Mouse (Mus musculus): ENCODE data around the gene Gm7876. TPM values are rescaled to one million over a fixed set of nuclear protein-coding genes. Genes with fewer than 3 reads are reported as not detected.
"Not testable (repeated sequence)": the region's sequence is repeated elsewhere in the genome, so short reads cannot be mapped to it uniquely, and the experiment has no call there.

Gm7876 gene
- not detected in 2 replicates for polyA plus RNA-seq (2015; fragmentation: Nextera tagmentation; extraction: Ambion mirVana)

DNA sequence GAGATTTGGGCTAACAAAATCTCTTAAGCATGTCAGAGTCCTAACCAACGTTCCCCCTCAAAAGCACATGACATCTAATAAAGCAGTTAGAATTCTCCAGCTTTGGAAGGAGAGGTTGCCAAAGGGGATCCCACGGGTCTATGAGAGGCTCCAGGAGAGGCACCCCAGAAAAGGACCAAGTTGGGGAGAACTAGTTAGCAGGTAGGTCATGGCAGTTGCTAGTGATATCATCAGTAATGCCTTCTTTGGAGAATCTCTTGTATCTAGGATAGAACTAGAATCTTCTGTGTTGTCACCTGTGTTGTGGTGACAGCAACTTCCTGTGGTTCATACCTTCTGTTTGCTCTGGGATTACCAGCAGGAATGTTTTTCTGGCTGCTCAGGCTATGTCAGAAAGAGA, at the start of gene Gm7876:
Gm7876 (plus strand) TSS at position 301 of the 400 bp plus-strand sequence.
- not testable (repeated sequence) for H3K4me2 ChIP-seq (replicated peaks; ENCODE audit: low read depth); H3K27ac ChIP-seq (ENCODE audit: low read depth, low read length); H3K36me3 ChIP-seq (ENCODE audit: control insufficient read depth, insufficient read depth); H3K9ac ChIP-seq (ENCODE audit: low read depth, low read length); H3K9me3 ChIP-seq (ENCODE audit: control insufficient read depth); H3K4me3 ChIP-seq (ENCODE audit: low read depth, low read length); H3K4me1 ChIP-seq (replicated peaks; ENCODE audit: control insufficient read depth, insufficient read depth, low read length); ATAC-seq; H3K27me3 ChIP-seq (replicated peaks; ENCODE audit: control insufficient read depth, insufficient read depth, low read length)
- WGBS, result 74% methylated on average over 1 of the region's 2 CpGs

- H3K4me1 ChIP-seq (replicated peaks; ENCODE audit: control insufficient read depth, insufficient read depth, low read length); H3K27ac ChIP-seq (ENCODE audit: low read depth, low read length); H3K9me3 ChIP-seq (ENCODE audit: control insufficient read depth); ATAC-seq; H3K4me3 ChIP-seq (ENCODE audit: low read depth, low read length); H3K9ac ChIP-seq (ENCODE audit: low read depth, low read length); H3K27me3 ChIP-seq (replicated peaks; ENCODE audit: control insufficient read depth, insufficient read depth, low read length); H3K36me3 ChIP-seq (ENCODE audit: control insufficient read depth, insufficient read depth); H3K4me2 ChIP-seq (replicated peaks; ENCODE audit: low read depth): not testable (repeated sequence)
- WGBS, result no CpG with 5 or more reads among the region's 2 CpGs
Observed at GRCm38 (mm10) chr14:4663892-4664291, 45.1 kb upstream of the Gm7876 start, which contains the start of gene Gm3239. Gene Gm3239, plus strand, starts transcription at chr14:4664192.

DNA sequence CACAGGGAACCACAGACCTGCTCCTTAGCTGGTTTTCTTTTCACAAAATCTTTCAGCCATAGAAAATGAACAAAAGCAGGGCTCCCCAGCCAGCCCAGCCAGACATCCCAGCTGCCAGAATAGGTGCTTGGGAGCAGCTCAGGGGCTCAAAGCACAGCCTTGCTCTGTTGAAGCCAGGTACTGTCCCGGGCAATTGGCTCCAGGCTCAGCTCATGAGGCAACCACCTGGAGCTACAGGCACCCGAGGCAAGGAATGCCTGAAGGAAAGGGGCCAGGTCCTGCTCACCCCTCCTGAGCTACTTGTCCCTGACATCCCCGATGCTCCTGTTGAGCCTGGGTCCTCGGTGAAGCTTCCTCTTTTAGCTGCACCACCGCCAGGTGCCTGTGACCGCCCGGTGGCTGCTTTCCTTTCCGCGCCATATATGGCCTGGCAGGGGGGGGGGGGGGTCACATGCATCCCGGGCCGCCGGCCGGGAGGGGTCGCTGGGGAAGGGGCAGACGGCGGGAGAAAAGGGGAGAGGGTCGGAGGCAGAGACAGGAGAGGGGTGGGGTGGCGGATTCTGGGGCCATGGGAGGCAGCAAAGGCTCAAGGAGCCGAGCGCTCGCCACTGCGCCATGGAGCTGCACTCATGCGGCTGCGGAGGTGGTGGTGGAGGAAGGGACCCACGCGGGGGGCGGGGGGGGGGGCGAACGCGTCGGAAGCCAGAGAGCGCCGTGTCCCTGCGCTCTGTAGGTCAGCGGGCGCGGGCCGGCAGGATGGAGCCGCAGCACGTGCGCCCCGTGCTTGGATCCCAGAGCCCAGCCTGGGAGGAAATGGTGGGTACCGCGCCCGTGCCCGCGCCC, 17.2 kb downstream of the Gm7876 start, which contains the start of gene Gm3252:
Gm3252 (plus strand) TSS at position 738 of the 843 bp plus-strand sequence.
- ATAC-seq; H3K9ac ChIP-seq (ENCODE audit: low read depth, low read length); H3K27ac ChIP-seq (ENCODE audit: low read depth, low read length); H3K4me3 ChIP-seq (ENCODE audit: low read depth, low read length); H3K9me3 ChIP-seq (ENCODE audit: control insufficient read depth); H3K27me3 ChIP-seq (replicated peaks; ENCODE audit: control insufficient read depth, insufficient read depth, low read length); H3K36me3 ChIP-seq (ENCODE audit: control insufficient read depth, insufficient read depth); H3K4me1 ChIP-seq (replicated peaks; ENCODE audit: control insufficient read depth, insufficient read depth, low read length): not testable (repeated sequence)
- peak within 1 kb of the TSS; percentile 17; the same call in 1 of the 2 replicates for H3K4me2 ChIP-seq (replicated peaks; ENCODE audit: low read depth)
- under 1% methylated on average over 8 of the region's 47 CpGs for WGBS

Other genes starting within 250 kb of the Gm7876 start
- not detected in 2 replicates for gene Gm3182, start 227.5 kb upstream of the Gm7876 start, polyA plus RNA-seq (2015; fragmentation: Nextera tagmentation; extraction: Ambion mirVana)
- gene Gm3047, start 153.8 kb upstream of the Gm7876 start, polyA plus RNA-seq (2015; fragmentation: Nextera tagmentation; extraction: Ambion mirVana), result not detected in 2 replicates
- gene Gm8159, start 76.9 kb upstream of the Gm7876 start, polyA plus RNA-seq (2015; fragmentation: Nextera tagmentation; extraction: Ambion mirVana), result not detected in 2 replicates
- 0.09 TPM in 1 of 2 replicates, not detected in the other for gene Gm3239, start 45.0 kb upstream of the Gm7876 start, polyA plus RNA-seq (2015; fragmentation: Nextera tagmentation; extraction: Ambion mirVana)
- not detected in 2 replicates for gene Gm3252, start 17.5 kb downstream of the Gm7876 start, polyA plus RNA-seq (2015; fragmentation: Nextera tagmentation; extraction: Ambion mirVana)
- gene Gm9602, start 67.1 kb downstream of the Gm7876 start, polyA plus RNA-seq (2015; fragmentation: Nextera tagmentation; extraction: Ambion mirVana), result not detected in 2 replicates
- gene Gm3269, start 128.9 kb downstream of the Gm7876 start, polyA plus RNA-seq (2015; fragmentation: Nextera tagmentation; extraction: Ambion mirVana), result not detected in 2 replicates
- not detected in 2 replicates for gene Gm3264, start 146.3 kb downstream of the Gm7876 start, polyA plus RNA-seq (2015; fragmentation: Nextera tagmentation; extraction: Ambion mirVana)
- 0.10 TPM in 1 of 2 replicates, not detected in the other for gene Gm3278, start 183.2 kb downstream of the Gm7876 start, polyA plus RNA-seq (2015; fragmentation: Nextera tagmentation; extraction: Ambion mirVana)

Data from intestine, postnatal 0 days (tissue).